Mouse (Mus musculus): ENCODE data around the gene Coro1b.

Coro1b gene

DNA sequence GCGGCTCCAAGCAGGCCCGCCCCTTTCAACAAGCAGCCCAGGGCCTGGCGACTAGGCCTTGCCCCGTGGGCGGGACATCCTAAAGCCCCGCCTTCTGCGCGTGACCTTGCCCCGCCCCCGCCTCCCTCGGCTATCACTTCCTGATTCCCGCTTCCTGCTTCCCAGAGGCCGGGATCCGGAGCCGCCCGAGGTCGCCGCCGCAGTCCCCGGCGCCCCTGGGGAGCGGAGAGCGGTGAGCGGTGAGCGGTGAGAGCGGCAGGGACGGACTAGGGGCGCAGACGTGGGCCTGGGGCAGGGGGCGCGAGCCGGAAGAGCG, at the start of gene Coro1b:
Gene Coro1b, plus strand, starts transcription at position 129 of the 316 bp plus-strand sequence.
- DNase-seq: peak; percentile 96

DNA sequence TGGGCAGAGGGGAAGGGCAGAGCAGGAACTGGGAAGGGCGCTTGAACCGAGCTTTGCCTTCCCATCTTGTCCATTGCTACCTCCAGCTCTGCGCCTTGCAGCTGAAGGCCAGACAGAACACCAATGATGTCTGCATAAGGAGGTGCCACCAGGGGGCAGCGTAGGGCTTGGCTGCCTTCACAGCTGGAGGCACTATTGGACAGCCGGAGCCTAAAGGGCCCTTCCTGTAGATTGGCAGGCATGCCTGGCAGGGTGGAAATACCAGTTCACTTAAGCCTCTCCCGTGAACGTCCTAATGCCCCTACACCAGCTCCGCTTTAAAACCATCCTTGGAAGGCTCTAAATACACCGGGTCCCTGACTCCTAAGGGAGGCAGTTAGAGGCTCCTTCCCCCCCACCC, 49.4 kb upstream of the Coro1b start:
- DNase-seq: peak; percentile 94

DNA sequence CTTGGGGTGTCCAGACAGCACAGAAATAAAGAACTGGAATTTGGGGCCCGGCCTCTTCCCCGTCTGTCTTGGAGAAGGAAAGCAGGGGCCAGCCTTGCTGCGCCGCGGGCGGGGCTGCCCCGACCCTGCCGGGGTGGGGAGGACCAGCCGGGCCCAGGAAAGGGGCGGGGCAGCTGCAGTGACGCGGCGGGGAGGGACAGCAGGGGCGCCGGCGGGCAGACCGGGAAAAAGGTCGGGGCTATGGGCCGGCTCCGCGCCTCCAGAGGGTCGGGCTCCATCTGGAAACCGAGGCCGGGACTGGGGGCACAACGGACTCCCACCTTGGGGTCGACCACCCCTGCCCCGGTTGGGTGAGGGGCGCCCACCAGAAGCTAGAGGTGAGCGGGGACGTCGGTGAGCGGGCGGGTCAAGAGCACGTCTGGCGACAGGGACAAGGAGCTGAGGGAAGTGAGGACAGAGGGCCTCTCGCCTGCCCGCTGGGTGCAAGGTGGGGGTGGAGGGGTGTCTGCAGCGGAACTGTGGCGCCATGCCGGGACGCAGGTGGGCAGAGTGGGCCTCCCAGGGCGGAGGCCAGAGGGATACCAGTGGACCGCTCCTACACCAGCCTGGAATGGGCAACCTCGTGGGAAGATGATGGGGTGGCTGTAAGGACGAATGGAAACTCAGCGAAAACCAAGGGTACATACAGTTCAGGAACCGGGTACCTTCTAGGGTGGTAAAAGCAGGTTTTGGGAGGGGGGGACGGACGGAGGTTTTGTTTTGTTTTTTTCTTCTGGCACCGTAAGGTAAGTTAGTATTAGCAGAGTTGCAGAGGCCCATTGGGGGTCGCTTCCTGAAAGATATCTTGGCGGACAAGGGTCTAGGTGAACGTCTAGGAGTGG, 48.3 kb upstream of the Coro1b start, which contains the start of gene Pitpnm1:
Gene Pitpnm1, plus strand, starts transcription at position 162 of the 881 bp plus-strand sequence.
- DNase-seq: peak; percentile 78

DNA sequence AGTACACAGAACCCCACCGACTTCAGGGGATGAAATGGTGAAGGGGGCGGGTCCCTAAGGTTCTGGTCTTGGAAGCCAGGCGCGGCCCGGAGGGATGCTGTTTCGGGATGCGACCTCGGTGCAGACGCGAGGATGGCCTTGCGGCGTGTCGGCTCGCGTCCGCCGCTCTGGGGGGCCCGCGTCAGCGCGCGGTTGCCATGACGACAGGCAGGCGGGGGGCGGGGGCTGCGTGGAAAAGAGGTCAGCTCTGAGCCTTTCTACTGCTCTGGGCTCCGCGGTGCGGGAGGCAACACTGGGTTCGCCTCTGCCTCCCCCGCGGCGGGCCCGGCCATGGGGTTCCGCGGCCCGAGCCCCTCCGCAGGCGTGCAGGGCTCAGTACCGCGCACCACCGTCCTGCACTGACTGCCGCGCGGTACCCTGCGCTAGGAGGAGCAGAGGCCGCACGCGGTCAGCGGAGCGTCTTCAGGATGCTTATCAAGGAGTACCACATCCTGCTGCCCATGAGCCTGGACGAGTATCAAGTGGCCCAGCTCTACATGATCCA, 47.6 kb upstream of the Coro1b start:
- DNase-seq: peak; percentile 92

DNA sequence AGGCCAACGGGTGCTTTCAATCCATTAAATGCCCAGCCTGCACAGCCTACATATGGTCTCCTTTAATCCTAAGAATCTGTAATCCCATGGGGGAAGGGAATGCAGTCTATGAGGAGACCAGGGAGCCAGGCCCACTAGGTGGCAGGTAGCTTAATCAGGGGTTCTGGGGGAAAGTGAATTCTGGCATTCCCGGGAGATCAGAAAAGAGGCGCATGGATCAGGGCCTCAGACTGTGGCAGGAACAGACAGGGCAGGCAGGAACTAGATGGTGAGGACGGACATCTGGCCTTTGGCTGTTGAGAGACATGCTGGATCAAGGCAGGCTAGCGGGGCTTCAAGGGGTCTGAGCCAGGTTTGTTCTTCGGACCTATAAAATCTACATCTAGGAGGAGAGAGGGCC, 47.0 kb upstream of the Coro1b start:
- DNase-seq: peak; percentile 87

- DNase-seq: no peak
These were observed 46.4 kb upstream of the Coro1b start for GRCm38 (mm10) chr19:4102049-4102448.

DNA sequence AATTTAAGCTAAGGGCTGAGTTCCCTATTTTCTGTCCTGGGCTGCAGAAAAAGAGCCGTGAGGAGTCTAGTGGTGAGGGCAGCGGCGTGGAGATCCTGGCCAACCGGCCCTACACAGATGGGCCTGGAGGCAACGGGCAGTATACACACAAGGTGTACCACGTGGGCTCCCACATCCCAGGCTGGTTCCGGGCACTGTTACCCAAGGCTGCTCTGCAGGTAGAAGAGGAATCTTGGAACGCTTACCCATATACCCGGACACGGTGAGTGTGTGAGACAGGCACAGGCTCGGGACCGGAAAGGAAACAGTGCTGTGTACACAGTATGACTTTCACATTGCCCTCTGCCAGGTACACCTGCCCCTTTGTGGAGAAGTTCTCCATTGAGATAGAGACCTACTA, 45.8 kb upstream of the Coro1b start:
- no peak for DNase-seq

- DNase-seq: no peak
These were observed 45.1 kb upstream of the Coro1b start for GRCm38 (mm10) chr19:4103294-4103693.

DNA sequence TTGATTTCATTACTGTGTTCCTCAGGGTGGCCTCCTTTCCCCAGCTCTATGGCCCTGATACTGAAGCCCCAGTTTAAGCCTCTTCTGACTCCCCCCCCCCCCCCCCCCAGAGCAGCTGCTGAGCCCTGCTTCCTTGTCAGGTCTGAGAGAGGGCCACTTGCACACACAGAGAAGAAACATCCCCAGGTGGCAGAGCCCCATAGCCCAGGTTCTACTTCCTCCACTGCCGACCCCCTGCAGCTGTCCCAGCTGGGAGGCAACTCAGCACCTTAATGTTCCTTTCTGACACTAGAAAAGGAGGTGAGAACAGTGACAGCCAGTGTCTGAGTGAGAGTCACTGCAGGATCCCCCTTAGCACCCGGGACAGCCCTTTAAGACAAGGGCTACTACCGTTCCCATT, 44.6 kb upstream of the Coro1b start:
- DNase-seq: no peak

DNA sequence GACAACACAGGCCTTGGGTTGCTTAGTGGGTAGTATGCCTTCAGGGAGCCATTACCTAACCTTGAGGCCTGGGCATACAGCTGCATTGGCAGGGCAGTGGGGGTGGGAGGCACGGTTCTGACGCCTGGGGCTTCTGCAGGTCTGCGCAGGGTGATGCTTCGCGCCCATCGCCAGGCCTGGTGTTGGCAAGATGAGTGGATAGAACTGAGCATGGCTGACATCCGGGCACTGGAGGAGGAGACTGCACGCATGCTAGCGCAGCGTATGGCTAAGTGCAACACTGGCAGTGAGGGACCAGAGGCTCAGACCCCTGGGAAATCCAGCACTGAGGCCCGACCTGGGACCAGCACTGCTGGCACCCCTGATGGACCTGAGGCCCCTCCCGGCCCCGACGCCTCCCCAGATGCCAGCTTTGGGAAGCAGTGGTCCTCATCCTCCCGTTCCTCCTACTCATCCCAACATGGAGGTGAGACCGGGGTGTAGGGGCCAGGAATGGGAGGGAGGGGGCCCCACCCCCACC, 43.7 kb upstream of the Coro1b start:
- no peak for DNase-seq

GRCm38 (mm10) chr19:4106654-4107053, 41.8 kb upstream of the Coro1b start:
- no peak for DNase-seq

- no peak for DNase-seq
These were observed 39.9 kb upstream of the Coro1b start for GRCm38 (mm10) chr19:4108535-4108934.

DNA sequence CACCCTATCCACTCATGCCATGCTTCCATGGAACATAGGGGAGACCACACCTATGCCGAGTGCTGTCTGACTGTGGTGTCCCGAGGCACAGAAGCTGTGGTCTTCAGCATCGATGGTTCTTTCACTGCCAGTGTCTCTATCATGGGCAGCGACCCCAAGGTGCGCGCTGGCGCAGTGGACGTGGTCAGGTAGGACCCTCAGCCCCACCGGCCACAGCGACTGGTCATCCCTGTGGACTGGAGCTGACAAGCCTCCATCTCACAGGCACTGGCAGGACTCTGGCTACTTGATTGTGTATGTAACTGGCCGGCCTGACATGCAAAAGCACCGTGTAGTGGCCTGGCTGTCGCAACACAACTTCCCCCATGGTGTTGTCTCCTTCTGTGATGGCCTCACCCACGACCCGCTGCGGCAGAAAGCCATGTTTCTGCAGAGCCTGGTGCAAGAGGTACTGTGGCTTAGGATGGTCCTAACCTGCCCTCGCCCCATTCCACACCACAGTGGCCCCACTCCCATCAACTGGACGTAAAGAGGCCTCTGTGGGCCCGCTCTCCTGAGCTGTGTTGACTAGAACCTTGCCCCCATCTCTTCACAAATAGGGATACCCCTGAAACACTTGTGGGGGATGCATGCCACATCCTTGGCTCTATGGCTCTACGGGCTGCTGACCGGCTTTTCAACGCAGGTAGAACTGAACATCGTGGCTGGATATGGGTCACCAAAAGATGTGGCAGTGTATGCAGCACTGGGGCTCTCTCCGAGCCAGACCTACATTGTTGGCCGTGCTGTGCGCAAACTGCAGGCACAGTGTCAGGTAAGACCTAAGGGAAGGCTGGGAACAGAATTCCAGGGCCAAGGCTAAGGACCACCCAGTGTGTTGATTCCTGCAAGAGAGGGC, 36.1 kb upstream of the Coro1b start:
- no peak for DNase-seq

- no peak for DNase-seq
These were observed 35.1 kb upstream of the Coro1b start for GRCm38 (mm10) chr19:4113186-4113805.

DNA sequence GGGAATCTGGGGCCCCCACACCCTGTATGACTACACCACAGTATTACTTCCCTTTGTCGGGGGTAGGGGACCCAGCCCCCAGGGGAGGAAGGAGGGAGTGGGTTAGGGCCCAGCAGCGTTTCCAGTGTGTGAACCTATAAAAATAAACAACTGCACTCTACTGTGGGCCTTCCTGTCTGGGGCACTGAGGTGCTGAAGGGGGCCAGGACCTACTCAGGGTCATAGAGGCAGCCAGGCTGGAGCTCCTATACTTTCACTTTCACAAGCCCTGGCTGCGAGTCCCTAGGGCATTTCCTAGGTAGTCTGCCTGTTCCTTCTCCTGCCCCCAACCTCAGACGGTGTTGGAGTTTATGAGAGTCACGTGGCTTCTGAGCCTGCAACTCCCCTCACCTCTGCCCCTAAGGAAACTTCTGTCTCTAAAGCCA, 34.6 kb upstream of the Coro1b start:
- DNase-seq: no peak

DNA sequence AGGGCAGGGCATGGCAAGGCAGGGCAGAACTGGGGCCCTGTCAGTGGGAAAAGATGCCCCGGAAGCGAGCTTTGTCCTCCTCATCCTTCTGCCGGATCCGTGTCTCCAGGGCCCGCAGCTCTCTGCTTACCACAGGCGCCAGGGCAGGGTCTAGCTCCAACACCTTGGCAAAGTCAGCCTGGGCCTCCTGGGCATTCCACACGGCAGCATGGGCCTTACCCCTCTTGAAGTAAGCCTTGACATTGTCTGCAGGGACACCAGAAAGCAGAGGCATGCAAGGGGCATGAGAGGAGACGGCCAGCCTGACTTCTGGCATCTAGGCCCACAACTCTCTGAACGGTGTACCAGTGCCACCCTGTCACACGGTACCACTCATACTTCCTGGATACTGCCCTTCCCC, 33.9 kb upstream of the Coro1b start:
- no peak for DNase-seq

GRCm38 (mm10) chr19:4115144-4115543, 33.3 kb upstream of the Coro1b start:
- DNase-seq: no peak

DNA sequence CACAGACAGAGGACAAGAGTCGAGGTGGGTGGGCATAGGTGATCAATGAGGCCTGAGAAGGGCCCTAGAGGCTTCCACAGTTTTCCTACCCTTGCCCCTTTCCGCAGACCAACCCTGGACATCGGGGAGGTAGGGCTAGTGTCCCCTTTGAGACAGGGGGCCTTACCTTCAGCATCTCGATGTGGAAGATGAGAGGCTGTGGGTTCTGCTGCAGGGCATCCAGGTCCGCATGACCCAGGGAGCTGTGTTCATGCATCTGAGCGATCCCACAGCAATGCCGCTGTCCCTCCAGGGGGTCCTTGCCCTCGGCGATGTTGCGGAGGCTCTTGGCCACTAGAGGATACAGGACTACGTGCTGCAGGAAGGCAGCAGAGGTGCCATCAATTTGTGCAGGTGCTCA, 32.6 kb upstream of the Coro1b start:
- no peak for DNase-seq

DNA sequence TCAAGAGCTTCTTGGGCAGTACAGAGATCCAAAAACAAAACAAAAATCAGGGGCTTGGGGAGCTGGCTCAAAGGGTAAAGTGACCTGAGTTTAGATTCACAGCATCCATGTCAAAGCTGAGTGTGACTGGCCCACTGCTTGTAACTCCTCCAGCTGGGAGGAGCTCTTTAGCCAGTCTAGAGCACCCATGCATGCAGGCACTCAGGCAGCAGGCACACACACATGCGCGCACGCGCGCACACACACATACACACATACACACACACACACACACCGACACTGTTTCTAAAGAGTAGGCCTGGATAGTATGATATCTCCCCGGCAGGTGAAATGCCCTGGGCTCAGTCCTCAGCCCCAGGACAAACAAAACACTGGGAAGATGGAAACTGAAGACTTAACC, 31.4 kb upstream of the Coro1b start:
- no peak for DNase-seq

DNA sequence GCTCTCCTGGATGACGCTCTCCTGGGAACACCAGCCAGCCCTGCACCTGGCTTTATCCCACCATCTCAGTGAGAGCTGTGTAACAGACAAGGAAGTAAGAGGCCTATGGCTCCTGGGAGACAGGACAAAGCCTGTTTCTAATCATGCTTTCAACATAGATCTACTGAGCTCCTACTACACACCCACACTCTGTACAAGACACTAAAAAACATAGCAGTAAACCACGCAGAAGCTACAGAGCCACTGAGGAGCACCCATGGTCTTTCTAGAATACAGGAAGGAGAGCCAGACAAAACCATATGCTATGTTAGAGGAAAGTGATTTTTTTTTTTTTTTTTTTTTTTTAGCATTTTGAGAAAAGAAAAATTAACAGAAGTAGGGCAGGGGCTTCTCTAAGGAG, 30.1 kb upstream of the Coro1b start:
- DNase-seq: no peak

GRCm38 (mm10) chr19:4119716-4120487, 28.5 kb upstream of the Coro1b start:
- DNase-seq: peak; percentile 39

DNA sequence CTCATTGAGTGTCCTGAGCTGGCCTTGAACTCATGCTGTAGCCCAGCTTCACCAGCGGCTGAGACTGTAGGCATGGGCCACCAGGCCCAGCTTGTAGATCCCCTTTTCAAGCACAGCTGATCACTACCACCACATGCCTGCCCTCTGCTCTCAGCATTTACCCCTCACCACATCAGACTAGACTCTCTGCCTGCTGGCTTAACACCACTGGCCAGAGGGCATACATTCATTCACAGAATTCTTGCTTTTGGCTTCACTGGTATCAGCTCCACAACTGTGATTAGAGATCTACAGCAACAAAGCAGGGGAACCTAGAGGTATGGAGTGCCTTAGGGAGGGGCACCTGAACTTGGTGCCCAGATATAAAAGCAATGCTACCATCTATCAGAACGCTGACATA, 27.9 kb upstream of the Coro1b start:
- no peak for DNase-seq

Measured in retina, postnatal 1 day (tissue).